Mouse (Mus musculus) lung, embryonic 16.5 days (tissue): ENCODE measurements around the gene Caly. TPM values are rescaled to one million over a fixed set of nuclear protein-coding genes. Genes with fewer than 3 reads are reported as not detected.

ENCODE experiments used
- ATAC-seq: fragments of 200-750 bp; cut with Nextera tagmentation; 2 replicates; pipeline ENCODE4 v1.8.0; 2017; ENCODE audit warnings: low read depth, mild to moderate bottlenecking, moderate library complexity
- H3K27ac ChIP-seq: fragments of 300-500 bp; sonication (generic); 2 replicates; pipeline ENCODE4 v1.5.1; 2014; ENCODE audit warnings: mild to moderate bottlenecking, control low read depth, low read length
- H3K27me3 ChIP-seq: fragments of 300-500 bp; sonication (generic); 2 replicates; pipeline ENCODE4 v1.6.1; 2014; ENCODE audit warnings: low read depth, low read length, mixed read lengths; ENCODE audit not compliant: control insufficient read depth, insufficient read depth
- H3K36me3 ChIP-seq: fragments of 300-500 bp; sonication (generic); 2 replicates; pipeline ENCODE4 v1.6.1; 2014; ENCODE audit warnings: low read length; ENCODE audit not compliant: control insufficient read depth, insufficient read depth
- H3K4me1 ChIP-seq: fragments of 300-500 bp; sonication (generic); replicated peaks from 2 replicates; pipeline ENCODE4 v1.6.1; 2014; ENCODE audit warnings: low read length, mixed read lengths; ENCODE audit not compliant: control insufficient read depth, insufficient read depth
- H3K4me2 ChIP-seq: fragments of 300-500 bp; sonication (generic); 2 replicates; pipeline ENCODE4 v1.6.1; 2014; ENCODE audit warnings: low read depth, low read length, control low read depth
- H3K4me3 ChIP-seq: fragments of 300-500 bp; sonication (generic); 2 replicates; pipeline ENCODE4 v1.5.1; 2014; ENCODE audit warnings: mild to moderate bottlenecking, low read length, control low read depth
- H3K9ac ChIP-seq: fragments of 300-500 bp; sonication (generic); 2 replicates; pipeline ENCODE4 v1.6.1; 2014; ENCODE audit warnings: low read length, control low read depth
- H3K9me3 ChIP-seq: fragments of 300-500 bp; sonication (generic); 2 replicates; pipeline ENCODE4 v1.6.1; 2016; ENCODE audit warnings: low read length; ENCODE audit not compliant: control insufficient read depth
- WGBS: fragments of 180-500 bp; shearing (Covaris S2); extraction: QIAGEN DNeasy Blood & Tissue Kit; methylation state at CpG from one replicate; pipeline ENCODE4 v1.1.7; 2014; 5-methylcytosine and 5-hydroxymethylcytosine counted together
- polyA plus RNA-seq: library from polyadenylated mRNA; unstranded; fragments of >200 nt; fragmentation: Nextera tagmentation; extraction: Ambion mirVana; gene quantifications from 2 replicates; pipeline ENCODE4 v1.2.1, GENCODE M21; 2015

Caly gene
- polyA plus RNA-seq, 1 experiment from 2014 or later = 0.63 TPM

- Histone ChIP-seq H3K9ac (peak overlapping the region; percentile 61), H3K4me2 (peak overlapping the region; percentile 76), H3K27me3 (peaks cover 81% of the 10 kb centered on the region), H3K9me3 (no peaks in the 10 kb centered on the region), H3K4me1 (peaks cover 11% of the 10 kb centered on the region), H3K4me3 (peak overlapping the region; percentile 49), H3K36me3 (no peaks in the 10 kb centered on the region), H3K27ac (no peak overlapping the region)
- WGBS = 3% methylated on average over 53 of the region's 53 CpGs
- ATAC-seq = peak; percentile 27; the same call in 1 of the 2 replicates
Measured at GRCm38 (mm10) chr7:140057413-140058407, 24.6 kb downstream of the Caly start.

GRCm38 (mm10) chr7:140054124-140054523 lies 28.2 kb downstream of the Caly start:
- H3K4me1 ChIP-seq = peaks cover 5% of the 10 kb centered on the region
- no peaks in the 10 kb centered on the region for H3K36me3 ChIP-seq
- 67% methylated on average over 4 of the region's 4 CpGs for WGBS
- ATAC-seq = no peak
- no peak overlapping the region for H3K9ac ChIP-seq
- no peak overlapping the region for H3K4me3 ChIP-seq
- H3K27me3 ChIP-seq = peaks cover 75% of the 10 kb centered on the region
- H3K27ac ChIP-seq = no peak overlapping the region
- no peaks in the 10 kb centered on the region for H3K9me3 ChIP-seq
- no peak overlapping the region for H3K4me2 ChIP-seq

- WGBS = under 1% methylated on average over 34 of the region's 34 CpGs
- H3K9ac ChIP-seq = peak overlapping the region; percentile 29; the same call in 1 of the 2 replicates
- ATAC-seq = peak; percentile 71
Measured at GRCm38 (mm10) chr7:140049115-140049689, 33.1 kb downstream of the Caly start.

GRCm38 (mm10) chr7:140048361-140049114 lies 33.8 kb downstream of the Caly start, which contains the start of gene Msx3:
TSS of gene Msx3 (minus strand) at chr7:140049089.
- Histone ChIP-seq H3K27me3 (peaks cover 75% of the 10 kb centered on the region), H3K9ac (peak within 1 kb of the TSS; percentile 29; the same call in 1 of the 2 replicates), H3K36me3 (no peaks in the 10 kb centered on the region), H3K4me1 (peaks cover 12% of the 10 kb centered on the region), H3K4me3 (peak within 1 kb of the TSS; percentile 43), H3K27ac (no peak within 1 kb of the TSS), H3K4me2 (peak within 1 kb of the TSS; percentile 63), H3K9me3 (no peaks in the 10 kb centered on the region)
- 1% methylated on average over 53 of the region's 56 CpGs for whole genome bisulfite sequencing
- ATAC-seq = peak; percentile 9; the same call in 1 of the 2 replicates

More at GRCm38 (mm10) chr7:140049115-140049689, 33.1 kb downstream of the Caly start:
- peaks cover 12% of the 10 kb centered on the region for H3K4me1 ChIP-seq
- no peak overlapping the region for H3K27ac ChIP-seq
- peak overlapping the region; percentile 43 for H3K4me3 ChIP-seq
- peaks cover 75% of the 10 kb centered on the region for H3K27me3 ChIP-seq
- no peaks in the 10 kb centered on the region for H3K36me3 ChIP-seq
- no peaks in the 10 kb centered on the region for H3K9me3 ChIP-seq
- peak overlapping the region; percentile 63 for H3K4me2 ChIP-seq

GRCm38 (mm10) chr7:140047811-140048311 lies 34.5 kb downstream of the Caly start:
- H3K4me2 ChIP-seq = peak overlapping the region; percentile 63
- peaks cover 70% of the 10 kb centered on the region for H3K27me3 ChIP-seq
- peaks cover 12% of the 10 kb centered on the region for H3K4me1 ChIP-seq
- no peak; the same call in 1 of the 2 replicates for ATAC-seq
- H3K27ac ChIP-seq = no peak overlapping the region
- H3K9ac ChIP-seq = 0 out of 2 replicates have a peak overlapping the region, but pooled peaks have one; percentile 10
- peak overlapping the region; percentile 43 for H3K4me3 ChIP-seq
- no peaks in the 10 kb centered on the region for H3K9me3 ChIP-seq
- H3K36me3 ChIP-seq = no peaks in the 10 kb centered on the region
- under 1% methylated on average over 33 of the region's 33 CpGs for WGBS

GRCm38 (mm10) chr7:140045546-140045945 lies 36.8 kb downstream of the Caly start:
- peaks cover 12% of the 10 kb centered on the region for H3K4me1 ChIP-seq
- no peak for ATAC-seq
- no peaks in the 10 kb centered on the region for H3K9me3 ChIP-seq
- WGBS = 61% methylated on average over 4 of the region's 4 CpGs
- H3K4me3 ChIP-seq = no peak overlapping the region
- H3K9ac ChIP-seq = no peak overlapping the region
- H3K4me2 ChIP-seq = no peak overlapping the region
- no peaks in the 10 kb centered on the region for H3K36me3 ChIP-seq
- peaks cover 50% of the 10 kb centered on the region for H3K27me3 ChIP-seq
- no peak overlapping the region for H3K27ac ChIP-seq

- Histone ChIP-seq H3K9me3 (no peaks in the 10 kb centered on the region), H3K27ac (no peak overlapping the region), H3K4me3 (no peak overlapping the region), H3K4me2 (no peak overlapping the region), H3K36me3 (no peaks in the 10 kb centered on the region), H3K4me1 (peaks cover 3% of the 10 kb centered on the region; the same call in 1 of the 2 replicates), H3K9ac (no peak overlapping the region), H3K27me3 (peaks cover 25% of the 10 kb centered on the region)
- ATAC-seq = no peak
- 61% methylated on average over 3 of the region's 3 CpGs for WGBS
Measured at GRCm38 (mm10) chr7:140042728-140043127, 39.6 kb downstream of the Caly start.

- peak overlapping the region; percentile 96 for H3K4me3 ChIP-seq
- H3K36me3 ChIP-seq = peaks cover 10% of the 10 kb centered on the region
- WGBS = 48% methylated on average over 3 of the region's 3 CpGs
- no peak for ATAC-seq
- H3K9ac ChIP-seq = peak overlapping the region; percentile 87
- no peaks in the 10 kb centered on the region for H3K27me3 ChIP-seq
- peaks cover 15% of the 10 kb centered on the region for H3K4me1 ChIP-seq
- no peak overlapping the region for H3K27ac ChIP-seq
- peak overlapping the region; percentile 97 for H3K4me2 ChIP-seq
- H3K9me3 ChIP-seq = no peaks in the 10 kb centered on the region
Measured at GRCm38 (mm10) chr7:140037171-140037555, 45.2 kb downstream of the Caly start.
